Mouse (Mus musculus): ENCODE data around the gene Rasip1.

The Rasip1 gene

GRCm38 (mm10) chr7:45624718-45625117 lies 2.6 kb upstream of the Rasip1 start:
- no peak for DNase-seq (ENCODE audit: low spot score)

GRCm38 (mm10) chr7:45625481-45625880 lies 1.8 kb upstream of the Rasip1 start:
- DNase-seq (ENCODE audit: low spot score), result no peak

DNA sequence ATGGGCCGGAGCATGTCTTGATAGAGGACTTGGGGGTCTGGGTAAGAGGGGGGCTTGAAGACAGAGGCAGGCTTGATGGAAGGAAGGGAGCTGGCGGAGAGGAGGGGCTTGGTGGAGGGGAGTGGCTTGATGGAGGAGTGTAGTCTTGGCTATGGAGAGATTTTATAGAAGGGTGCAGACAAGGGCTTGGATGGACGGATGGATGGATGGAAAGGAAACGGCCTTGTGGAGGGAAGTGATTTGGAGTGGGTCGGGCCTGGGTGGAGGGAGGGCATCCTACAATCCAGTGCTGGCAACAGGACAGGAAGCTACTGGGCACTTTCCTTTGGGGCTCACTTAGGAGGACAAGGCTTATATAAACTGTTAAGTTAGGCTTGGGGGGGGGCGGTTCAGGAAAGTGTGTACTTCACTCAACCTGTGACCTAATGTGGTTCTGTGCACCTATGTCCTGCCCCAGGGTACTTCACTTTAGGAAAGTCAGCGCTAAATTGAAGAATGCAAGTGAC lies 664 bp upstream of the Rasip1 start:
- DNase-seq (ENCODE audit: low spot score), result no peak

- DNase-seq (ENCODE audit: low spot score), result peak; percentile 73
Observed at GRCm38 (mm10) chr7:45628364-45629294, 1.3 kb downstream of the Rasip1 start.

DNA sequence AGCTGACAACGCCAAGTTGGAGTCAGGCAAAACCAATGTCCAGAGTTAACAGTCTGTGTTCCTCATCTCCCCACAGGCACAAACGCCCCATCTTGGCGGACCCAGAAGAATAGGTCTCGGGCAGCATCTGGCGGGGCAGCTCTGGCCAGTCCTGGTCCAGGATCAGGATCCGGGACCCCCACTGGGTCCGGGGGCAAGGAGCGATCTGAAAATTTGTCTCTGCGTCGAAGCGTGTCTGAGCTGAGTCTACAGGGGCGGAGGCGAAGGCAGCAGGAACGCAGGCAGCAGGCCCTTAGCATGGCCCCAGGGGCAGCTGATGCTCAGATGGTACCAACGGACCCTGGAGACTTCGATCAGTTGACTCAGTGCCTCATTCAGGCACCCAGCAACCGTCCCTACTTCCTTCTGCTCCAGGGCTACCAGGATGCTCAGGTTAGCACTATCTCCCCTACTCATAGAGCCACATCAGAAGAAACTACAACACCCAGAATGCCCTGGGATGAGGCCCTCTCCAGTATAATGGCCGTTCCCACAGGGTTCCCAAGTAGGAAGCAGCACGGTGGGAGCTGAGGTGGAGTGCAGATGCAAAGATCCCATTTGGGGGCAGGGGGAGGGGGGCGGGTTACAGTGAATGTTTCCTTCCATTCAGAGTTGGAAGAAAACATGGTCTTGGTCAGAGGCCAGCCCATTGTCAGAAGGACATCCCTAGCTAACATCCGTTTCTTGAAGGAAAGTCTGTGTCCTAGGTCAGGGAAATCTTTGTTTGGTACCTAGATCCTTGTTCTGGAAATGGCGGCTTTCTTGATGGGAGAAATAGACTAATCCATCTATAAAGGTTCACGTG lies 3.0 kb downstream of the Rasip1 start:
- DNase-seq (ENCODE audit: low spot score), result no peak

DNA sequence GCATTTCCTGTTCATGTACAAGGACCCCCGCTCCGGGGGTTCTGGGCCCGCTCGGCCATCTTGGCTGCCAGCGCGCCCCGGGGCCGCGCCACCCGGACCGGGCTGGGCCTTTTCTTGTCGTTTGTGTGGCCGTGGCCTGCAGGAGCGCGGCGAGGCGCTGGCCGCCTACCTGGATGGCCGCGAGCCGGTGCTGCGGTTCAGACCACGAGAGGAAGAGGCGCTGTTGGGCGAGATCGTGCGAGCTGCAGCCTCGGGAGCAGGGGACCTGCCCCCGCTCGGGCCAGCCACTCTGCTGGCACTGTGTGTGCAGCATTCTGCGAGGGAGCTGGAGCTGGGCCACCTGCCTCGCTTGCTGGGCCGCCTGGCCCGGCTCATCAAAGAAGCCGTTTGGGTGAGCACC lies 5.2 kb downstream of the Rasip1 start:
- DNase-seq (ENCODE audit: low spot score), result no peak

- DNase-seq (ENCODE audit: low spot score), result no peak
Observed at GRCm38 (mm10) chr7:45634946-45635681, 7.8 kb downstream of the Rasip1 start.

DNA sequence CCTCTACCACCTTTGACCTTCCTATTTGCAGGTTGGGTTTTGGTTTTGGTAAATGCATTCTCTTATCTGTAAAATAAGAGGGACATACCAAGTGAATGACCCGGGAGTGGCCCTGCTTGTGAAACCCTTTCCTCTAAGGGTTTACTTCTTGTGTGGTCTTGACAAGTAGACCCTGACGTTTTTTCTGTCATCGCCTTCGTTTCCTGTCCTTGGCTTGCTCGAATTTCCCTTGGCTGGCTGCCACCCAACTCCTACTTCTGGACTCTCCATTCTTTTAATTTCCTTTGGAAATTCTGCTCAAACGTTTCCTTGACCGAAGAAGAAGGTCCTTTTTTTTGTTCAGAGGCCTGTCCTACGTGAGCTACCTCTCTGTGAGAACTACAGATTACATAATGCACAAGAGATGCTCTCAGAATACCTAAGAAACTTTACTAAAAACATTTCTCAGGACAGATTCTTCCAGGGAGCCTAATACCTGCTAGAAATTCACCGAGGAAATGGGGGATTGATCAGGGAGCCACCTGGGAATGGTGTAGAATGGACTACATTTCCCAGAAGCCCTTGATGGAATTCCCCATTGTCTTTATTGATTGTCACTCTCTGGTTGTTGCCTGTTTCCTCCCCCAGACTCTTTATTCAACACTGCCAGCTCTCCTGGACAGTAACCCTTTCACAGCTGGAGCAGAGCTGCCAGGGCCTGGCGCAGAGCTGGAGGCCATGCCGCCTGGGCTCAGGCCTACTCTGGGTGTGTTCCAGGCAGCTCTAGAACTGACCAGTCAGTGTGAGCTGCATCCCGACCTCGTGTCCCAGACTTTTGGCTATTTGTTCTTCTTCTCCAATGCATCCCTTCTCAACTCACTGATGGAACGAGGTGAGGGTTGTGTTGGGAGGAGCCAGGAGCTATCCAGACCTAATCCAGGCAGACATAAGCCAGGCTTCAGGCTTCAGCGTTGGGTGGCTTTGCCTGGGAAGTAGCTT lies 8.7 kb downstream of the Rasip1 start:
- DNase-seq (ENCODE audit: low spot score), result no peak

- no peak for DNase-seq (ENCODE audit: low spot score)
Observed at GRCm38 (mm10) chr7:45637710-45638109, 10.4 kb downstream of the Rasip1 start.

- no peak for DNase-seq (ENCODE audit: low spot score)
Observed at GRCm38 (mm10) chr7:45638623-45639401, 11.5 kb downstream of the Rasip1 start.

- DNase-seq (ENCODE audit: low spot score), result no peak
Observed at GRCm38 (mm10) chr7:45639561-45640027, 12.3 kb downstream of the Rasip1 start, which contains the start of gene Mamstr. TSS of gene Mamstr (plus strand) at chr7:45639977.

DNA sequence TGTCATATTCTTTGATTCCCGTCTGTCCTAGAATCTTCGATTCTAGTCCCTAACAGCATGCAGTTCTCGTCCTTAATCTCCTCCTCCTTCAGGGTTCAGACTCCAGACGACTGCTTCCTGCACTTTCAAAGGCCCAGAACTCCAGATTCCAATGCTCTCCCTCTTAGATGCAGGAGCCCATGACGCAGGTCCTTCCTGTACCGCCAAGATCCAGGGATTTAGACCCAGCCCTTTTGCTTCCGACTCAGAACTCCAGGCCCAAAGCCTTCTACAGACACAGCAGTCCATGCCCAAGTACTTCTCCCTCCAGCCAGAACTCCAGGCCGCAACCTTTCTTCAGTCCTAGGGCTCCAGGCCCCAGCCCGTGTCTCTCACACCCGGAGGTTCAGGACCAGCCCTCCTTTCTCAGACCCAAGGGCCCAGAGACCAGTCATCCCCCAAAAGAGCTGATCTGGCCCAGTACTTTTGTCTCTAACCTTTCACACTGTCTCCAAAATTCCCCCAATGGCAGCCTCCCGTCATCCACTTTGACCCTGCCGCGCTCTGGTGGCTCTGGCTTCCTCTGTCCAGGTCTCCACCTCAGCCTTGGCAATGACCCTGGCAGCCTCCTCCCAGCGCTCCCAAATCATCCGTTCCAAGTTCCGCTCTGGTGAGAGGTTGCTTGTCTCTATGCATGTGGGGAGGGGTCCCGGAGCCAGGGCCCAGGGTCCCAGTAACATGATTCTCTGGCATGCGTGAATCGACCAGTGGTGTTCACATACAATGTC lies 13.1 kb downstream of the Rasip1 start:
- DNase-seq (ENCODE audit: low spot score), result no peak

GRCm38 (mm10) chr7:45641391-45642040 lies 14.2 kb downstream of the Rasip1 start:
- DNase-seq (ENCODE audit: low spot score), result no peak

GRCm38 (mm10) chr7:45642083-45642482 lies 14.8 kb downstream of the Rasip1 start:
- DNase-seq (ENCODE audit: low spot score), result no peak

DNA sequence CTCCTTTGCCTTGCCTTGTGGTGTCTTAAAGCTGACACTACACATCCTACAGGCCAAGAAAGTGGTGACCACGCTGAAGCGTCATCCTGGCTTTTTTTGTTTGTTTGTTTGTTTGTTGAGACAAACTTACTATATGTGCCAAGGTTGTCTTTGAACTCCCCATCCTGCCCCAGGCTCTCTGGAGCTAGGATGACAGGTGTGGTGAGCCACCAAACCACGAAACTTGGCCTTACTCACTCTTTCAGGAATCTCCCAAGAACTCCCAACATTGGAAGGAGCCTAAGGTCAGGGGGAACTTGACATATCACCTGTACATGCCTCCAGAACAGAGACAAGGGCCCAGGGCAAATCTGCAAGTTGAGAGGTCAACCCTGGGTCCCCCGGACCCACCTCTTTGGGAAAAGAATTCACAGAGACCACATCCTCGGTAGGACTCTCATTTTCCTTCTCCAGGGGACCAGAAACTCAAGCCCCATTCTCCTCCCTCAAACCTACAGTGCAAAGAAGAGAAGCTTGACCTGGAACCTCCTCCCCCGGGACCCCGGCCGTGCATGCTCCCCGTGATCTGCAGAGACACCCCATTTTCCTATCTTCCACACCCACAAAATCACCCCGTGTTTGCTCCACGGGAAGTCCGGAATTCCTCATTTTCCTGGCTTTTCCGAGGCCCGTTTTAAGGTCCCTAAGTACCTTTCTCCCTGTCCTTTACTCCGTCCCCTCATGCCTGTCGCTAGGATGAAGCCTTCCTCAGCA lies 15.4 kb downstream of the Rasip1 start:
- DNase-seq (ENCODE audit: low spot score), result no peak

- DNase-seq (ENCODE audit: low spot score), result peak; percentile 23
Observed at GRCm38 (mm10) chr7:45643441-45644178, 16.3 kb downstream of the Rasip1 start.

DNA sequence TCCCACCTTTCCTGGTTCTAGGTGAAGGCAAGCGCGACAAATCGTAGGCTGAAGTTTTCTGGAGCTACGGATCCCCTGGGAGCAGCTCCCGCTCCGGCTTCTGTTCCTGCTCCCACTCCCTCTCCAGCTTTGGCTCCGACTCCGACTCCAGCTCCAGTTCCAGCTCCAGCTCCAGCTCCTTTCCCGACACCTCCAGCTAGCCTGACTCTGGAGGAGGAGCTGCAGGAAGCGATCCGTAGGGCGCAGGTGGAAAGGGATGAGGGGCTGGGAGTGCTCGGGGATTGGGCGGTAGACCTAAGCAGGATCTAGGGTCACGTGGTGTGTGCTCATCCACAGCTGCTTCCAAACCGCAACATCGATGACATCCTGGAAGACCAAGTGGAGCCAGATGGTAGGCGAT lies 16.9 kb downstream of the Rasip1 start:
- no peak for DNase-seq (ENCODE audit: low spot score)
